Mouse (Mus musculus) megakaryocyte-erythroid progenitor cell, adult 5-6 weeks (primary cell): ENCODE data around the gene Glb1l. TPM values are rescaled to one million over a fixed set of nuclear protein-coding genes. Genes with fewer than 3 reads are reported as not detected.
"Not testable (repeated sequence)": the region's sequence is repeated elsewhere in the genome, so short reads cannot be mapped to it uniquely, and the experiment has no call there.

Source experiments
- ATAC-seq: replicated peaks from 2 replicates; pipeline ENCODE4 v1.8.0; 2016; ENCODE audit warnings: mild to moderate bottlenecking, inconsistent platforms; ENCODE audit not compliant: severe bottlenecking, poor library complexity, low FRiP score, low TSS enrichment
- total RNA-seq, 2 experiments: library from RNA; stranded (forward) in 1 of 2; stranded (reverse) in 1 of 2; fragments of 200-1000, 215-1000 nt in 1 of 2; fragments of >200 nt in 1 of 2; fragmentation: Nextera tagmentation in 1 of 2; gene quantifications; 2 replicates each; pipeline ENCODE4 v1.2.3; 2014 to 2017

Glb1l gene
- total RNA-seq, 2 experiments from 2014 or later = 18.3 to 20.0 TPM

DNA sequence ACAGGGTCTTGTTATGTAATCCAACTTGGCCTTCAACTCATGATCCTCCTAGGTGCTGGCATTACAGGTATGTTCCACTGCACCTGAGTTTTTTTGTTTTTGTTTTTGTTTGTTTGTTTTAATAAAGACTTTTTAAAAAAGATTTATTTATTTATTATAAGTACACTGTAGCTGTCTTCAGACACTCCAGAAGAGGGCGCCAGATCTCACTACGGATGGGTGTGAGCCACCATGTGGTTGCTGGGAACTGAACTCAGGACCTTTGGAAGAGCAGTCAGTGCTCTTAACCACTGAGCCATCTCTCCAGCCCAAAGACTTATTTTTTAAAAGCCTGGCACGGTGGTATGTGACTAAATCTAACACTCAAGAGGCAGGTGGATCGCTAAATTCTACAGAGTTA is 21.9 kb upstream of the Glb1l start:
- ATAC-seq = not testable (repeated sequence)

GRCm38 (mm10) chr1:75231664-75232152 is 21.1 kb upstream of the Glb1l start, which contains the start of gene A630095N17Rik:
Gene A630095N17Rik (minus strand): TSS chr1:75232102.
- no peak for ATAC-seq

GRCm38 (mm10) chr1:75231224-75231623 is 20.6 kb upstream of the Glb1l start:
- no peak for ATAC-seq

- ATAC-seq = no peak
These were observed 19.9 kb upstream of the Glb1l start for GRCm38 (mm10) chr1:75230335-75230994.

DNA sequence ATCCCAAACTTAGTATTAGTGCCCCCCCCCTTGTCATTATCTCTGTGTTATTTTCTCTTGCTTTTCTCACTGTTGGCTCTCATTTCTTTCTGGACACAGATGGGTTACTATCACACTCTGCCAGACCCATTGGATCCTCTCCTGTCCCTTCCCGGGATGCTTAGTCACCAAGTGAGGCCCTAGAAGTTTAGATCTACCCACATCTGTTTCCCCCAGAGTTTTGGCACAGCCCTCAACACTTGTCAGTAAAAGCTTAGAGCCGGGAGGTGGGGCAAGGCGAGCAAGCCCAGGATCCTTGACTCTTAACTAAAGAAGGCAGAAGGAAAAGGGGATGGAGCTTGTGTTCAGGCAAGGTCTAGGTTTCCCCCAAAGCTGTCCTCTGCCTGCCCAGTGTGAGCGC is 18.5 kb upstream of the Glb1l start:
- peak; percentile 88 for ATAC-seq

DNA sequence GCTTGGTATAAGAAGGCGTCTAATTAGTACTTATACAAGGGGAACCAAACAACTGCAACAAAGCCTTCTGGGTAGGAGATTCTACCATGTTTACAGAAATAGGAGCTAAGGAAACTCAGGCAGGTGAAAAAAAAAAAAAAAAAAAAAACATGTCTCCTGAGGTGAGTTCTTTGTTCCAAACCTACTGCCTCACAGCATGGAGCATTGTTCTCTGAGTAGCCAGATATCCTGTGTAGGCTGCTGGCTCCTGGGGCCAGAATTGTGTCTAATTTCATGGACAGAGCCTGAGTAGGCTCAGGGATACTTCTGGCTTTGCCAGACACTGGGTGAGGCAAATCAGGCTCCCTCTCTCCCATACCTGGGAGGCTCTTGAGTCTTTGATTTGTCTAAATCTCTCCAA is 17.0 kb upstream of the Glb1l start:
- no peak for ATAC-seq

- ATAC-seq = no peak
These were observed 15.5 kb upstream of the Glb1l start for GRCm38 (mm10) chr1:75226138-75226537.

GRCm38 (mm10) chr1:75225473-75225872 is 14.9 kb upstream of the Glb1l start:
- ATAC-seq = no peak

- 0 out of 2 replicates have a peak, but pooled peaks have one; percentile 13 for ATAC-seq
These were observed 12.9 kb upstream of the Glb1l start for GRCm38 (mm10) chr1:75223532-75223931.

- ATAC-seq = no peak
These were observed 12.3 kb upstream of the Glb1l start for GRCm38 (mm10) chr1:75222926-75223325.

GRCm38 (mm10) chr1:75221538-75221937 is 10.9 kb upstream of the Glb1l start:
- no peak for ATAC-seq

DNA sequence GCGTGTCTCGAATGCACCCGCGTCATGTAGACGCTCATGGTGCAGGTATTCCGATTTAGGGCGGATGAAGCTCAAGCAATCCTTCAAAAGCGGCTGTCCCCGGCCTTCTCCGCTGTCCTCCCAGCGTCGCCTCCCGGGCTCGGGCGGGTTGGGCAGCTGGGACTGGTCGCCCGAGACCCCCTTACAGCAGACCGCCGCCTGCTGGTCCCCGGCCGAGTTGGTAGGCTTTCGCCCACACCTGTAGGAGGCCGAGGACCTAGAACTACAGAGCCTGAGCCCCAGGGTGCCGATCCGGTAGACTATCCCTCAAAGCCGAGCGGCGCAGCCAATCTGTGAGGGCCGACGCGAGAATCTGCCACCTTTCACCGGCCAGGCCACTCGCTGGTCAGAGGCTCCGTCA is 8.9 kb upstream of the Glb1l start, which contains the start of gene Tuba4a:
Tuba4a (minus strand) TSS at position 335 of the 400 bp plus-strand sequence.
- ATAC-seq = peak; percentile 5; the same call in 1 of the 2 replicates

DNA sequence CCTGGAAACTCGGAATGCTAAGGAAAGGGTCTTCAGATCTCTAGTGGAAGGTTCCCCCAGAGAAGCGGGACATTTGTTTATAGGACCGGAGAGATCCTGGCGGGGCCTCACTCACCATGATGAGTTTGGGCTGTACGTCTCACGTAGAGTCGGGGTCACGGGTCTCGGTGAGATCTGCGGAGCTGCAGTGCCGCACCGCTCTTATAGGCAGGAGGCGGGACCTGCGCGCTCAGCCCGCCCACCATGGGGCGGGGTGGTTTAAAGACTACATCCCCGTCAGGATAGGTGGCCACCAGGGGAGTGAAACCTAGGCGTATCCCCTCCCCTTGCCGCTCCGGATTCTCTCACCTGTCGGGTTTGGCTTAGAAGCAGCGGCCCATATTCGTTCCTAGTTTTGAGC is 8.5 kb upstream of the Glb1l start:
- ATAC-seq = peak; percentile 80

DNA sequence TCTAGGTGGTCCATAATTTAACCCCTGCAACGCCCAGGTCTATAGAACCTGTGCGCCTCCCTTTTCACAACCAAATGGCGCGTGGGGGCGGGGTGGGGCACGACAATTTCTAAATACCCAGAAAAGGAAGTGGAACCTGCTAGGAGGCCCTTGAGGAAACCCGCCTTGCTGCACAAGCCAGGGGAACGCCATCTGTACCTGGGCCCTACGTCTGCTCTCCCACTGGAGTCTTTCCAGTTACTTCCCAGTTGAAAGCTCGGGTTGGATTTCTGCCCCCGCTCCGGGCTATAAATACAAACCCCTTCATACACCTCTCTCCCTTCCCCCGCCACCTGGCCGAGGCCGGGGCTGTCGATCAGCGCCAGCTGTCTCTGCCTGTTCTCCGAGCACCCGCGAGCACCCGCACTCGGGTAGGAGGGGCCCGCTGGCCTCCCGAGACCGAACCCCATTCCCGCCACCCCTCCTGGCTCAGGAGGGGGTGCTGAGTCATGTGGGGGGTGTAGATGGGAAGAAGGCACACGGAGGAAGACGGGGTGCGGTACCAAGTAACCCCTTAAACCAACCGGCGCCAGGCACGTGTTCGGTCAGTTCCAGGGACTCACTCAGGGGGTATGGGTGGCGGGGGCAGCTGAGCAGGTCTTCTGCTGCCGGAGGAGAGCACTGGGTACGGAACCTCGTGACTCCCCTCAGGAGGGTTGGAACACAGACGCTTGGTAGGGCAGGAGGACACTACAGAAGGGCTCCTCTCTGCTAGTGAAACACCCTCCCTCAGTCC is 7.8 kb upstream of the Glb1l start:
- peak; percentile 39 for ATAC-seq

- no peak for ATAC-seq
These were observed 7.2 kb upstream of the Glb1l start for GRCm38 (mm10) chr1:75217893-75218226.

DNA sequence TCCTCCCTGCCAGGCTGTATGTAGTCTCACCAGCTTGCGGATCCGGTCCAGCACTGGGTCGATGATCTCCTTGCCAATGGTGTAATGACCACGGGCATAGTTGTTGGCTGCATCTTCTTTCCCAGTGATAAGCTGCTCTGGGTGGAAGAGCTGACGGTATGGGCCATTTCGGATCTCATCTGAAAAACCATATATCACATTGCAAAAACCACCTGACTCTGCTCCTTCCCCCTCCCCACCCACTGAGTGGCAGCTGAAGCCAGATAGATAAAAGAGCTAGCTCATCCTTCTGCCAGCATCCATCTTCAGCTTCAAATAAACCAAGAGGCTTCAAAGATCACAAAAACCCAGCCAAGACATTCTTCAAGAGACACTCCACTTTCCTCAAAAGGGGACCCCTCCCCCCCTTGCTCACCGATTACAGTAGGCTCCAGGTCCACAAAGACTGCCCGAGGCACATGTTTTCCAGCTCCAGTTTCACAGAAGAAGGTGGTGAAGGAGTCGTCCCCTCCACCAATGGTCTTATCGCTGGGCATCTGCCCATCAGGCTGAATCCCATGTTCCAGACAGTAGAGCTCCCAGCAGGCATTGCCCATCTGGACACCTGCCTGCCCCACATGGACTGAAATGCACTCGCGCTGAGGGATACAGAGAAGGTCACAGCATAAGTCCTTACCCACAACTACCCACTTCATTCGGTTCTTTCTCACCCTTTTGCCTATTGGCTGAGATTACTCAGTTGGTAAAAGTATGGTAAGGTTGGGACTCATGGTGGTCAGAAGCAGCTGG is 6.4 kb upstream of the Glb1l start:
- peak; percentile 53 for ATAC-seq

DNA sequence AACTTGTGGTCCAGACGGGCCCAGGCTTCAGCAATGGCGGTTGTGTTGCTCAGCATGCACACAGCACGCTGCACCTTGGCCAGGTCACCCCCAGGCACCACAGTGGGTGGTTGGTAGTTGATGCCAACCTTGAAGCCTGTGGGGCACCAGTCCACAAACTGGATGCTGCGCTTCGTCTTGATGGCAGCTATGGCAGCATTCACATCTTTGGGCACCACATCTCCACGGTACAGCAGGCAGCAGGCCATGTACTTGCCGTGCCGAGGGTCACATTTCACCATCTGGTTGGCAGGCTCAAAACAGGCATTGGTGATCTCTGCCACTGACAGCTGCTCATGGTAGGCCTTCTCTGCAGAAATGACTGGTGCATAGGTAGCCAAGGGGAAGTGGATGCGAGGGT is 5.2 kb upstream of the Glb1l start:
- ATAC-seq = no peak

- no peak for ATAC-seq
These were observed 4.3 kb upstream of the Glb1l start for GRCm38 (mm10) chr1:75214886-75215285.

- ATAC-seq = no peak
These were observed 3.8 kb upstream of the Glb1l start for GRCm38 (mm10) chr1:75214442-75214841.

- no peak for ATAC-seq
These were observed 2.5 kb upstream of the Glb1l start for GRCm38 (mm10) chr1:75213096-75213495.
